Mouse (Mus musculus): ENCODE measurements around the gene Vwf. TPM values are rescaled to one million over a fixed set of nuclear protein-coding genes. Genes with fewer than 3 reads are reported as not detected.

Vwf gene
- polyA plus RNA-seq, 2 experiments from 2014 or later: 0.20 TPM; not detected in 1

GRCm38 (mm10) chr6:125589075-125589474 is 42.5 kb downstream of the Vwf start:
- no peak for ATAC-seq

GRCm38 (mm10) chr6:125590056-125590455 is 43.5 kb downstream of the Vwf start:
- no peak for ATAC-seq

GRCm38 (mm10) chr6:125590471-125590870 is 43.9 kb downstream of the Vwf start:
- no peak for ATAC-seq

GRCm38 (mm10) chr6:125591652-125592385 is 45.2 kb downstream of the Vwf start:
- ATAC-seq: no peak

DNA sequence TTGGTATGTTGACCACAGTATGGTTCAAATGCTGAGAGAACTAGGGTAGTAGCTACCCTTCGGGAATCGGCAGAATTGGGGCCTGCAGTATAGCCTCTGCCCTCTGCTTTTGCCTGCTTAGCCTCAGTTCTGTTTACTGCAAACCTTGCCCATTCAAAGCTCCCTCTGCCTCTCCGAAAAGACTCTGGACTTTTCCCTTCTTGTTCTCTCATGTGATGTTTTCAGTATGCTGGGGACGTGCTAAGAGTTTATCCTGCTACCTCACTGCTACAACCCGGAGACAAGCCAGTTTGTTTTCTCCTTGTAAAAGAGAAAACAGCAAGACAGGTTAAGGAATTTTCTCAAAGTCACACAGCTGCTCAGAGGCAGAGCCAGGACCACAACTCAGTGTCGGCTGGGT is 46.0 kb downstream of the Vwf start:
- no peak for ATAC-seq

GRCm38 (mm10) chr6:125594311-125594710 is 47.7 kb downstream of the Vwf start:
- ATAC-seq: no peak

GRCm38 (mm10) chr6:125594825-125595224 is 48.3 kb downstream of the Vwf start:
- ATAC-seq: peak; percentile 28

GRCm38 (mm10) chr6:125596701-125597318 is 50.2 kb downstream of the Vwf start:
- no peak for ATAC-seq

GRCm38 (mm10) chr6:125597716-125598115 is 51.1 kb downstream of the Vwf start:
- ATAC-seq: no peak

DNA sequence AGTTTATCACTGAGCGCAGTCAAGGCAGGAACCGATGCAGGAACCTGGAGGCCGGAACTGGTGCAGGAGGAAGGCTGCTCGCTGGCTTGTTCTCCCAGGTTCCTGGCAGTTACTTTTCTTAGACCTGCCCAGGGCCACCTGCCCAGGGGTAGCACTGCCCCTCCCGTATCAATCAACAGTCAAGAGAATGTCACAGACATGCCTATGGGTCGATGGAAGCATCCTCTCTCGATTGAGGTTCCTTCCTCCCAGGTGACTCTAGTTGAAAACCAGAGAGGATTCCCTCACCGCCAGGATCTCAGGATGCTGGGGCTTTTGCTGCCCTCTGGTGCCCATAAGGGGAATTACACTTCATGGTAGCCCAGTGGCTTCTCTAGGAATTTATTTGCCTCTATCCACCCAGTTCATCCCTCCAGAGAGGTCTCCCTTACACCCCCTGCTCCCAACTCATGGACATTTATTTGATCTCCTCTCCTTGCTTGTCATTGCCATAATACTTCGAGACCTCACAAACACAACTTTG is 53.5 kb downstream of the Vwf start:
- ATAC-seq: peak; percentile 54

GRCm38 (mm10) chr6:125600669-125601068 is 54.1 kb downstream of the Vwf start:
- no peak for ATAC-seq

DNA sequence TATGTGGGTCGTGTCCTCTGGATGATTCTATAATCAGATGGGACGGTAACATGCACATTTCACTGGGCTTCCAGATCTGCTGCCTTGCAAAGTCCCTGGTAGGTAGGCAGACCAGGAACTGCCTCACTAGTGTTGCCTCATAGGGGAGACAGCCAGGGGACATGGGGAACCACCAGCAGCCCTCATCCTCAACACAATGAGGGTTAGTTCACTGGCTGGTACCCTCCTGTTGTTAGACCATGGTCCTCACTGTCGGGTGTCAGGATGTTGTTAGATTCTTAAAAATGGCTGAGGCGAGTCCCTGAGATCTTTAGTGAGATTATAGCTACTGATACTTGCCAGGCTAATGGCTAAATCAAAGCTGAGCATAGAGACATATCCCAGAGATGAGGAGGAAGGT is 54.6 kb downstream of the Vwf start:
- ATAC-seq: no peak

- ATAC-seq: no peak
These were observed 55.2 kb downstream of the Vwf start for GRCm38 (mm10) chr6:125601748-125602147.

GRCm38 (mm10) chr6:125602354-125602753 is 55.8 kb downstream of the Vwf start:
- ATAC-seq: no peak

GRCm38 (mm10) chr6:125603234-125603633 is 56.7 kb downstream of the Vwf start:
- ATAC-seq: no peak

GRCm38 (mm10) chr6:125603678-125604462 is 57.3 kb downstream of the Vwf start:
- no peak for ATAC-seq

- peak; percentile 30 for ATAC-seq
These were observed 58.1 kb downstream of the Vwf start for GRCm38 (mm10) chr6:125604463-125605191.

DNA sequence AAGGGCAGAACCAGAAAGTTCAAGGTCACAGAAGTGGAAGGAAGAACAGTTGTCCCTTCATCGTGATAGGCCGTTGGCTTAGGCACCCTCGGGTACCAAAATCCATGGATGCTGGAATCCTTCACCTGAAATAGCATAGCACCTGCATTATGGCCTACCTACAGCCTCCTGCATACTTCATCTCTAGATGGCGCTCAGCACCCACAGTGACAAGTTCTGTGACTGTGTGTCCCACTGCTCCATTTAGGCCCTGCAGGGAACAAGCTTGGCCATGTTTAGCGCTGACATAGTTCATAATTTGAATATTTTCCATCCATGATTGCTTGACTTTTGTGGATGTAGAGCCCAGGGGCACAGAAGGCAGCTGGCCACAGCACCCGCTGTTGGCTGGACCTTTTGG is 62.5 kb downstream of the Vwf start:
- ATAC-seq: no peak

DNA sequence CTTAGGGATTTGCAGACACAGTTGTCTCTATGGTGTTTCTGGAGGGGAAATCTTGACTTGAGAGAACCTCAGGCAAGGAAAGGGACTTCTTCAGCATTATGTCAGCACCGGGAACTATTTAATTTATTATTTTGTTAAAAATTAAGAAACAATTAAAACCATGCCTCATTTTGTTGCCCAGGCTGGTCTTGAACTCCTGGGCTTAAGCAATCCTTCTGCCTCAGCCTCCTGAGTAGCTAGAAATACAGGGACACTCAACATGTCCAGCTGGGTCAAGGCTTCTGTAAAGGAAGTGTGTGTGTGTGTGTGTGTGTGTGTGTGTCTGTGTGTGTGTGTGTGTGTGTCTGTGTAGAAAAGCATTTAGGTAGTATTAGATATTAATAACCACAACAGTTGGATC is 71.3 kb downstream of the Vwf start:
- ATAC-seq: no peak

- no peak for ATAC-seq
These were observed 74.2 kb downstream of the Vwf start for GRCm38 (mm10) chr6:125620764-125621163.

DNA sequence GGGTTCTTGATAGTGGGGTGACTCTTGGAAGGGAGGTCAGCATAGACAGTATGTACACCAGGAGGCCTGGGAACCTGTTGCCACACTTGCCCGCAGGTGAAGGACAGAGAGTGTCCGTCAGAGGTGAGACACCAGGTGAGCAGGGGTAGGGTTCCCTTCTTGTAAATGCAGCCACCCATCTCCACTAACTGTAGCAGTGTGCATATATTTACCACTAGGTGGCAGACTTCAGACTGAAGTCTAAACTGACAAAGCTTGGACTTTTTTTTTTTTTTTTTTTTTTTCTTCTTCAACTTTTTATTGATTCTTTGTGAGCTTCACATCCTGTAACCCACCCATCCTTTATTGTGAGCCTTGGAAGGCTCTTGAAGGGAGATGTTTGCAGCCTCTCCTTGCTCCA is 75.9 kb downstream of the Vwf start:
- no peak for ATAC-seq

GRCm38 (mm10) chr6:125640486-125640885 is 93.9 kb downstream of the Vwf start:
- ATAC-seq: no peak

DNA sequence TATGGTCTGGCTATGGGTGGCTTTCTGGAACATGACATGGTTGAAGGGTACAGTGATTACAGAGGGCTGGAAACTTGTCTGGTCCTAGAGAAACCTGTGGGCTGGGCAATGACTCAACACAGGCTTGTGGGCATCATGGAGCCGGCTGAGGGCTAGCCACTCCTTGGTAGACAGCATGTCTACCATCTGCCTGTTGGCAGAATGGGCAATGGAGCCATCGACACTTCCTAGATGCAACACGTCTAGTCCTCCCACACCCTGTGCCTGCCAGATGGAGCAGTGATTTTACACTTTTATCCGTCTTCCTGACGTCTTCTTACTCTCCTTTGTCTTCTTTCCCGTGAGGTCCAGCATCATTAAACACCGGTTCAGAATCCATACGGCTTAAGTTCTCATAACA is 94.6 kb downstream of the Vwf start:
- no peak for ATAC-seq
